Mouse (Mus musculus): ENCODE results near the gene Foxd4.
A peak's percentile ranks its signal among the peaks of the same experiment; 100 is the strongest.

Gene Foxd4

DNA sequence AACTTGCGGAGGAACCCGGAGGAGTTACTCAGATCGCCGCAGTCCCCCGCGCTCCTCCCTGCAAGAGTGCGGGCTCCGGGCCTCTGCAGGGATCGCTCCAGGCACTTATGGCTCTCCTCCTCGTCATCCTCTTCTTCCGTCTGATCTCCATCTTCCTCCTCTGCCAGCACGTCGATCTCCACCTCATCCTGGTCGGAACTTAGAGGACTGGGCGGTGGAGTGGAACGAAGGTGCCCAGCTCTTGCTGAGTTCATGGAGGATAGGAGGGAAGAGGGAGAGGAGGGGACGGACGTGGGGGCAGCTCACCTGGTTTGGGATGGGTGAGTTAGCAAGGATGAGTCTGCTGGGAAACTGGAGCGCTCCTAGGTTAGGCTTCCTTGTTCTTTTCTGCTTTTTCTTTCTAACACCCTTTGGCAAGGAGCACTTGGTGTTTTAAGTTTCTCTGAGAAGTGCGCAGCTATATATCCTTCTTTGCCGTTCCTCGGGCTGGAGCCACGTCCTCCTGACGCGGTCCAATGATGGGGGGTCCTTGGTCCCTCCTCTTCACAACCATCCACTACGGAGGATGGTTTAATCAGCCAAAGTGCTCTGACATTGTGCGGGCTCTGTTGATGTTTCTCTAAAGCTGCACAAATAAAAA is at the start of gene Foxd4:
TSS of gene Foxd4 (minus strand) at position 617 of the 640 bp plus-strand sequence.
- DNase-seq (ENCODE audit: low read depth) = no peak

- no peak for DNase-seq (ENCODE audit: low read depth)
Observed at GRCm38 (mm10) chr19:24945521-24946262, 44.7 kb upstream of the Foxd4 start.

DNA sequence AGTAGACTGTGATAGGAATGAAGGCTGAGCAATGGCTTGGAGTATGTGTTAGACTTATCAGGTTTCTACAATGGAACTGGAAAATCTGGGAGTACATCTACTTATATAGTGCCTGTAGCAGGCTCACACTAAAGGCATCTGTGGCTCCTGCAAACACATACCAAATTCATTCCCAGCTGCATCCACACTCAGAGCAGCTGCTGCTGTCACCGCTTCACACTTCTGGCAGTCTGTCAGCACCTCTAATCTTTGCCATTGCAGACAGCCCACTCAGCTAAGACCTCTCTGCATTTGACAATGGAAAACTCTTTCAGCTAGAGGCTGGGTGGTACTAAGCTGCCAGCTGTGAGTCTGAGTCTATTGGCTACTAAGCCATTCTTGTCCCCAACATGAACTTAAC is 36.1 kb upstream of the Foxd4 start:
- no peak for DNase-seq (ENCODE audit: low read depth)

GRCm38 (mm10) chr19:24929041-24929440 is 28.0 kb upstream of the Foxd4 start:
- DNase-seq (ENCODE audit: low read depth) = no peak

- no peak for DNase-seq (ENCODE audit: low read depth)
Observed at GRCm38 (mm10) chr19:24920866-24921265, 19.9 kb upstream of the Foxd4 start.

GRCm38 (mm10) chr19:24908385-24909155 is 7.6 kb upstream of the Foxd4 start:
- no peak for DNase-seq (ENCODE audit: low read depth)

GRCm38 (mm10) chr19:24907655-24908054 is 6.7 kb upstream of the Foxd4 start:
- DNase-seq (ENCODE audit: low read depth) = no peak

DNA sequence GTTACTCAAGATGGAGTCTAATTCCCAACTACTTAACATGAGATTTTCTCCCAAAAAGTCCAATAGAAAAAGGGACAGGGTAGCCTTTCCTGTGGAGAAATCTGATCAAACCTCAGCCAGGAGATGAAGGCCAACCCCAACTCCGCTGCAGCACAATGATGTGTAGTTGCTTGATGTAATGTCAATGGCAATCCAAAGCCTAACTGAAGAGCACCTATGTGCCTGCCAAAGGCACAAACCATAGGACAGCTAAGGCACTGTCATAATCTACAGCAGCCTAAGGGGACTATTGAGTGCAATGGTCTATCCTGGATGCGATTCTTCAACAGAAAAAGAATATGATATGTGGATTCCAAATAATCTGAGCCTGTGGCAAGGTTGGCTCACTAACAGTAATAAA is 1.8 kb upstream of the Foxd4 start:
- no peak for DNase-seq (ENCODE audit: low read depth)

- no peak for DNase-seq (ENCODE audit: low read depth)
Observed at GRCm38 (mm10) chr19:24902256-24902655, 1.3 kb upstream of the Foxd4 start.

GRCm38 (mm10) chr19:24901666-24902065 is 669 bp upstream of the Foxd4 start:
- no peak for DNase-seq (ENCODE audit: low read depth)

GRCm38 (mm10) chr19:24899578-24900544 is 1.1 kb downstream of the Foxd4 start:
- DNase-seq (ENCODE audit: low read depth) = no peak

DNA sequence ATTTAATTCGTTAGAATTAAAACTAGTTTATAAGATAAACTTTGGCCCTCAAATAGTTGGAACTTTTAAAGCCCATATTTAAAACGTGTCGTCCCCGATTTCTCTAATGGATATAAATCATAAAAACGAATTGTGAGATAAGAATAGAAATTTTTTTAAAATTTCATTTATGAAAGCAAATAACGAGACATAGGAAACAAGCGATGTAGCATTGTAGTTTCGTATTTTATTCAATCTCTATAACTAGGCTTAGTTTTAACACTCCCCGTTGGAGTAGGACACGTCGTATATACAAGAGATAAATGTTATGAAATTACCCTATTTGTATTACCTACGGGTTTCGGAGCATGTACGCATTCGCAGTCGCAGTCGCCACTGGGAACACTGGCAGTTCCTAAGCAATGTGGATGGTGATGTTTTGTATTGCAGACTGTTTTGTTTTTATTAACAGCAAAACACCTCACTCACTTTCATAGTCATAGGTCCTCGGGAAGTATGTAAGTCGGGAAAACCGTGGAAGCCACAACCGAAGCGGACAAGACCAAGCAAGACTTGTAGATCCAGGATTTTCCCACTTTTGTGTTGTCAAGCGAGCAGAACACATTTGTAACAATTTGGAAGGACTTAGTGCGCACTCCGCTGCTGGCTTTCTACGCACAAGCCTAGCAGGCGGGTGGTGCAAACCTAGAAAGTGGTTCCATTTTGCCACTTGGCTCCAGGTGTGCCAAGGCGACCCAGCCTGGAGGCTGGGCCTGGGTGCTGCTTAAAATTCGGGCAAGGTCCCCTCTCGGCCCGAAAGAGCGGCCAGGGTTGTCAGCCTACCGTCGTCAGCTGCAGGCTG is 2.0 kb downstream of the Foxd4 start:
- no peak for DNase-seq (ENCODE audit: low read depth)

GRCm38 (mm10) chr19:24897896-24898736 is 2.9 kb downstream of the Foxd4 start:
- no peak for DNase-seq (ENCODE audit: low read depth)

GRCm38 (mm10) chr19:24897006-24897895 is 3.7 kb downstream of the Foxd4 start:
- DNase-seq (ENCODE audit: low read depth) = no peak

- DNase-seq (ENCODE audit: low read depth) = no peak
Observed at GRCm38 (mm10) chr19:24896536-24896935, 4.5 kb downstream of the Foxd4 start.

DNA sequence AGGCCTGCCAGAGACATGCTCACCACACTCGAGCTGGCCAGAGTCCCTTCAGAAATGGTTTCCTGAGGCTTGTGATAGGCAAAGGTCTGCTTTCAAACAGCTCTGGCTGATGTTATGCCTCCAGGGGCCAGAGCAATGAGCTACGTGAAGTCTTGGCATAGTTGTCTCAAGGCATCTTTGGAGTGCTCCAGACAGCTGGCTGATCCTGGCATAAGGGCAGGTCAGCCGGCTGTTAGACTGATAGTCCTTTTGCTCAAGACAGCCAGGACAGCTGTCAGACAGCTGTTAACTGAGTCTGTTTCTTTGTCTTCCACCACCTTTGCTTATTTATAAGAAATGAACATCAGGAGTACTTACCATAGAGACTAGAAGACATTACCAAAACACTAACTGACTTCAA is 14.1 kb downstream of the Foxd4 start:
- no peak for DNase-seq (ENCODE audit: low read depth)

- peak; percentile 17 for DNase-seq (ENCODE audit: low read depth)
Observed at GRCm38 (mm10) chr19:24885504-24885903, 15.5 kb downstream of the Foxd4 start.

GRCm38 (mm10) chr19:24881237-24881636 is 19.8 kb downstream of the Foxd4 start:
- no peak for DNase-seq (ENCODE audit: low read depth)
